Mouse (Mus musculus) left cerebral cortex, adult 9 months (tissue): ENCODE results near the gene Iqca.

Experiments
- DNase-seq, 2 experiments: peaks; one replicate each; pipeline ENCODE4 v3.0.0; 2022; ENCODE audit warnings: low spot score in 2 of 2

The Iqca gene

DNA sequence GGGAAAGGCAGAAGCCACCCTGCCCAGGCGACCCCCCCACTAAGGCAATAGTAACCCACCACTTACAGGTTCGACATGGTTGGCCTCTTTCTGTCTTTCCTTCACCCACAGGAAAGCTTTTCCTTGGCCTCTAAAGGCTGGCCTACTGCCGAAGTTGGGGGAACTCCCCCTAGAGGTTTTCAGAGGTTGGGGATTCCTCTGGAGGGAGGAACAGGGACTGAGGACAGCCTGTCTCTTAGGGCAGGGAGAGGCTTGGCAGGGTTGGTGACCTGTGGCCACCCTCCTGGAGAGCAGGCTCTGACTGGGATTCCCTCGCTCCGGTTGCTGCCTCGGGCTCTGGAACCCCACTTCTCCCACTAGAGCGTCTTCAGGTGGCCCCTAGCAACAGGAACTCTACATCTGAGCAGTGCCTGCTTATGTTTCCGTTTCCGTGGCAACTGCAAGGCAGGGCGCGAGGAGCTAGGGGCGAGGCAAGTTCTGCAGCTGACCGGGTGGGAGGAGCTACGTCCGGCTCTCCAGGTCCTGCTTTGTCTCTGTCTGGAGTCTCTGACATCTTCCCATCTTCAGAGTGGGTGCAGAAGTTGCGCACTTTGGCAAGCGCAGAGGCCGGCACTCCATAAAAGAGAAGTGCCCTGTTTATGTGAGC, at the start of gene Iqca:
Gene Iqca (minus strand): TSS at position 303 of the 646 bp plus-strand sequence.
- peak; percentile 16 to 68 for DNase-seq

DNA sequence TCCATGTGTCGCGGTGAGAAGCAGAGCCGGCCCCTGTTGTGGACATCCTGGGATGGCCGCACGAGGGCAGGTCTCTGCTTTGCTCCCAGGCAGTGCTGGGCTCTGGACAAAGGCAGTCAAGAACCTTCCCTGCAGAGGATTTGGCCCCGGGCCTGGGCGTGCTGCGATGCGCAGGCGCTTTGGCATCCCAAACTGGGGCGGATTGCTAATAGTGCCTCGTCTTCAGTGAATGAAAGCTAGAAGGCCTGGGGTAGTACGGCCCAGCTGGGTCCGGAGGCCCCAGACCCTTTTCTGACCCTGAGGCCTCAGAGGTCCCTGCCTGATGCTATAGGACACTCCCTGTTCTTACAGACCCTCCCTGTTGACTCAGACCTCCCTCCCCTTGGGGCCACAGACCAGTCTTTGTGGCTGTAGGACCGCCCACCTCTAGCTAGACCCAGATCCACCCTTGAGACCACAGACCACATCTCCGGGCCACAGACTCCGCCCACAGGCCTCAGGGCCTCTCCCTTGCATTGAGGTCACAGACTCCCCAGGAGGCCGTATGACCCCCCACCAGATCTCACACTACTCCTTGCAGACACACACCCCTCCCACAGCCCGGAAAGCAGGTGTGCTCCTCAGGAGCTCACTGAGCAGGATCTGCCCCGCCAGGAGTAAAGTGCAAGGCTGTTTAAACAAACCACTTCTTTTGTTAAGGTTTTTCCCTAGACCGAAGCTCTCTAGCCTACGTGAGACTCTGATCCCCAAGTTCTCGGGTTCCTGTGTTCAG, 49.2 kb upstream of the Iqca start:
- peak in 1 of 2 experiments; percentile 51 for DNase-seq

DNA sequence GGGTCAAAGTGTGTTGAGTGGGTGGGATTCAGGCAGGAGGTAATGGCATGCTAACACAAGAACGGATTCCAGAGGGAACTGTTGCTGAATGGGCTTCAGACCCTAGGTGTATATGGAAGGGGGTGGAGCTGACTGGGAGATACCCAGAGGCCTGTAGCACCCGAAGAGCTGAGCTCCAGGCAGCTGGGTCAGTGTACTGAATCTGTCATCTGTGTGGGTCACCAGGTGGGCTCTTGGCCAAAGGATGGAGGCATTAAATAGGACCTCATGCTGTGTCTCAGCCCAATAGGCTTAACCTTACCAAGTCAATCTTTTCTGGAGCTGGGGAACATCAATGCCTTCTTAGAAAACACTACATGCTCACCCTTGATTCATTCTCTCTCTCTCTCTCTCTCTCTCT, 48.5 kb upstream of the Iqca start:
- no peak for DNase-seq

- no peak for DNase-seq
These were observed 48.0 kb upstream of the Iqca start for GRCm38 (mm10) chr1:90201246-90201645.

GRCm38 (mm10) chr1:90189046-90189445, 35.8 kb upstream of the Iqca start:
- no peak for DNase-seq

GRCm38 (mm10) chr1:90186874-90187273, 33.7 kb upstream of the Iqca start:
- DNase-seq: no peak

GRCm38 (mm10) chr1:90186173-90186572, 33.0 kb upstream of the Iqca start:
- DNase-seq: no peak

GRCm38 (mm10) chr1:90183602-90184001, 30.4 kb upstream of the Iqca start:
- DNase-seq: no peak

- DNase-seq: no peak
These were observed 29.3 kb upstream of the Iqca start for GRCm38 (mm10) chr1:90182521-90182920.

- no peak for DNase-seq
These were observed 27.9 kb upstream of the Iqca start for GRCm38 (mm10) chr1:90180966-90181699.

DNA sequence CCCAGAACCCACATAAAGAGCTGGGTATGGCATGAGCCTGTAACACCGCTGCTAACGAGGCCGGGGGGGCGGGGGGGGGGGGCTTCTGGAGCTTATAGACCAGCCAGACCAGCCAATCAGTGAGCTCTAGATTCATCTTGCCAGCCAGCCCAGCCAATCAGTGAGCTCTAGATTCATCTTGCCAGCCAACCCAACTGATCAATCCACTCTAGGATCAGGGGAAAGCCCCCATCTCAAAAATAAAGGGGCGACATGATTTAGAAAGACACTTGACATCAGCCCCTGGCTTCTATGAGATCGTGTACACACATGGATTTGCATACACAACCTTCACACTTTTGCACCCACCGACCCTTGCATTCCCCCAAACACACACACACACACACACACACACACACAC, 27.3 kb upstream of the Iqca start:
- DNase-seq: no peak

- DNase-seq: no peak
These were observed 24.8 kb upstream of the Iqca start for GRCm38 (mm10) chr1:90177978-90178377.

- no peak for DNase-seq
These were observed 24.4 kb upstream of the Iqca start for GRCm38 (mm10) chr1:90177565-90177964.

DNA sequence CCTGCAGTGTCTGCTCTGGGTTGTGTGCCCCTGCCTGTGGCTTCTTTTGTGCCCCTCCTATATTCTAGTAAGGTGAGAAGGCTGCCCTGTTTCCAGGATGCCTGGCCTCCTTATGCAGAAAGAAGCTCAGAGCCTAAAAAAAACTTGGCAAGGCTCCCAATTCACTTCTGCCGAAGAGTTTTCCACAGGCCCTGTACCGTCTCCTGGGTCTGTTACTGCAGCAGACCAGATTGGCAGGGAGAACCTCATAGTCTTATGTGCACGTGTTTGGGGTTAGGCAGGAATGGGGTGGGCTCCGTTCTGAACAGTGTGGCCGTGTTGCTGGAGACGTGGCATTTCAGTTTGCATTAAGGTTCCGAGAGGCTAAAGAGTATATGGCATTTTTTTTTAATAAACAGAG, 23.0 kb upstream of the Iqca start:
- DNase-seq: no peak

DNA sequence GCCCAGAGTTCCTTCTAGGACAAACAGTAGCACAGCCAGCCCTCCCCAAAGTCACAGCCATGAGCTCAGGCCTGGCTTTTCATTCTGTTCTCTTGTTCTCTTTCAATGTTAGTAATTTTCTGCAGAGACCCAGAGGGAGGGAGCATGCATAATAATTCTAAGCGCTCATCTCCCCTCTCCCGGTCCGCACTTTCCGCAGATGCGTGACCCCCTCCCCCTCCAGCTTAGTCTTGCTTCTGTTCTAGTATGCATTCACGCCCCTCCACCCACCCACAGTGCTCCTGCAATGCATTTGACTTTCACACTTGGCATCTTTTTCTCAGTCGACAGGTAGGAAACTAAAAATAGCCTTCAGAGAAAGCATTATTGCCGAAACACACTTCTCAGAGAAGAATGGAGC, 21.1 kb upstream of the Iqca start:
- no peak for DNase-seq

DNA sequence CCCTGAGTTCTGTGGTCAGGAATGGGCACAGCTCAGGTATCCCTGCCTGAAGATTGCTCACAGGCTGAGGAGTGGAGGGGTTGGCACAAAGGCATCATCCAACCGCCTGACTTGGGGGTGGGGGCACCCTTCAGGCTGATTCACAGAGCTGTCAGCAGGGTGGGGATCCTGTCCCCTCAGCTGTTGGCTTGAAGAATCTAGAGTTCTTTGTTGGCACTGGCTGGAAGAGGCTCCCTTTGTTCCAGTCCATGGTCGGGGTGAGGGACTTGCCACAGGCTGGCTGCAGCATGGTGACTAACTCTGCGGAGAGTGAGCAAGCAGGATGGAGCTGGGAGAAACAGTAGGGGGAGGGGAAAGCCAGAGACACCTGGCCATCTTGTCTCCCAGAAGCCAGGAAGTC, 11.1 kb upstream of the Iqca start:
- DNase-seq: no peak

DNA sequence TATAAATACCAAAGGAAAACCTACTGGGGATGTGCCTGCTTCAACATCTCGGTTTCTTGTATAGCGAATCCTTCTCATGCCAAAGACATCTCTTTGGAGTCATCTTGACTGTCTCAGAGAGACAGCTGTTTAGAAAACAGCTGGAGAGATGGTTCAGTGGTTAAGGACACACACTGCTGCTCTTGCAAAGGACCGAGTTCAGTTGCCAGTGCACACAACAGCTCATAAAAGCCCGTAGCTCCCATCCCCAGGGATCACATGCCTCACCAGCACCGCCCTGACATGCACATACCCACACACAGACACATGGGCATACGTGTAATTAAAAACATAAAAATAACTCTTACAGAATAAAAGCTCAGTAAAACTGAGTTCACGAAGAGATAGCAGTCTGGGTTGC, 10.0 kb upstream of the Iqca start:
- DNase-seq: no peak

- no peak for DNase-seq
These were observed 9.2 kb upstream of the Iqca start for GRCm38 (mm10) chr1:90162379-90162857.

GRCm38 (mm10) chr1:90161623-90162022, 8.4 kb upstream of the Iqca start:
- no peak for DNase-seq

DNA sequence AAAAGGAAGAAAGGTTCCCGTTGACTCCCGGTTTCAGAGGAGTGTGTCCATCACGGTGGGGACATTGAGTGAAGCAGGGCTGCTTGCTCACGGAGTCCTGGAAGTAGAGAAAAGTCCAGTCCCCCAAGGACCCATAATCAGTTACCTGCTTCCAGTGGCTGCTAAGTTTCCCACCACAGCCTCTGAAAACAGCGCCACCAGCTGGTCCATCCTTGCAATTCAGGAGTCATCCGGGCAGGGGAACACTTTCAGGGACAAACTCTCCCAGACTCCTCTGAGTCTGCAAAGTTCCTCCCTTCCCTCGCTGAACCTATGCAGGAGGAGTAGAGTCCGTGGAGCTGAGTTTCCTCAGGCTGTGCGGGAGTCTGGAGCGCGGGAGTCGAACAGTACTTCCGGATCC, 6.7 kb upstream of the Iqca start:
- no peak for DNase-seq

DNA sequence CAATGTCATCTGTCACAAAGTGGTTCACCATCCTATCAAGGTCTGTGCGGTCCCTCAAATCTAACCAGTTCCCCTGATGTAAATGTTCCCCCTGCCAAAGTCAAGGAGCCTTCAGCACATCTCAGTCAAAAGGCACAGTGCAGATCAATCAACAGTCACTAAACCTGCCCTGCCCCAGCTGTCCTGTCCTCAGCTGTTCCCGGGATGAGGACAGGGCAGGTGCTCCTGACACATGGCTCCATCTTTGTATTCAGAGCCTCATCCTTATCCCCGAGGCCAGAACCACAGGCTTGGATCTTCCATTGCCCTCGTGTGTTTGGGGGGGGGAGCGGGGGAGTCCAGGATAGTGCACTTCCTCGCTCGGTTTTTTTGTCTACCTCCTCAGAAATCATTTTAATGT, 3.4 kb upstream of the Iqca start:
- DNase-seq: no peak

GRCm38 (mm10) chr1:90153787-90154186, 586 bp upstream of the Iqca start:
- no peak for DNase-seq

- DNase-seq: no peak
These were observed 13.5 kb downstream of the Iqca start for GRCm38 (mm10) chr1:90139729-90140128.
